Mouse (Mus musculus) lung, postnatal 36 days (tissue): Measurements from ENCODE around the gene Minar1.

Experiments
- DNase-seq: peaks from one replicate; pipeline ENCODE4 v3.0.0; 2022; ENCODE audit warnings: mixed read lengths

Minar1 gene

DNA sequence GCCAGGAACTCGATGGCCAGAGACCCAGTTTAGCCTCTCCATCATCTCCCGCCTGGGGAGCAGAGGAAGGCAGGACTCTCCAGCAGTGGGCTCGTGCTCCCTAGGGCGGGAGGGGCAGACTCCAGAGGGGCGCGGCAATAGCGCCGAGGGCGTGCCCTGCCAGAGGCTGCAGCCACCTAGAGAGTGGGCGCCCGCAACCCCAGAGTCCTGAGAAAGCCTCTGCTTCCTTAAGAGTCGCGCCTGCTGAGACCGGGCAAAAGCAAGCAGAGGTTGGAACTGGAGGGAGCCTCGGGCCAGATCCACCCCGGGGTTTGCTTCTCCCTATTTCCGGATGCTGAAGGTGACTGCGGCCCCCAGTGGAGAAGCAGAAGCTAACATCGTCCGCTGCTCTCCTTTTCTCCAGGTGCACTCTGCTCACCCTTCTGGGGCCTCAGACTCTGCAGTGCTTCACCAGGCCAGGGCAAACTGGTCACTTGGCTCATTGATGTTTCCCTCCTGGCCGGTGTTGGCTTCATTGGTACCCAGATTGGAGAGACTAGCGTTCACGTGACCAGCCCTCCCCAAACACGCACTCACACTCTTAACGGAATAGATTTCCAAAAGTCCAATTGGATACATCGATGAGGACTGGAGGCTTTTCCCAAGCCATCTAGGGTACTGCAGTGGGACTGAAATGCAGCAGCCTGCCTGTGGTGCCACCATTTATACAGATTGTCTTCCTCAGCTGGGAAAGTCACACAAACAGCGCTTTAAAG is at the start of gene Minar1:
TSS of gene Minar1 (minus strand) at position 120 of the 755 bp plus-strand sequence.
- no peak for DNase-seq

DNA sequence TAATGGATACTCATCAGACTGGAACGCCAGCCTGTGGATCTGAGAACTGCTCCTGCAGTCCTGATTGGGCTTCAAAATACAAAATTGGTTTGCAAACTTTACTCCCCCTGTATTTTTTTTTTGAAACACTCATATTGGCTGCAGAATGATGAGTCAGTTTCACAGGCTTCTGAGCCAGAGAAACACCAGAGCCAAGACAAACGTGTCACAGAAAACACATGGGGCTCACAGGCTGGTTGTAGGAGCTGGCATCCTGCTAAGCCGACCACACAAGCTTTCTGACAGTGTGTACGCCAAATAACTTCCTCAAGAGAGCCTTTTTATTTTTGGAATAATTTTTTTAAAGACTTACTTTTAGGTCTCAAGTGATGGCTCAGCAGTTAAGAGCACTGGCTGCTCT is 47.0 kb upstream of the Minar1 start:
- no peak for DNase-seq

DNA sequence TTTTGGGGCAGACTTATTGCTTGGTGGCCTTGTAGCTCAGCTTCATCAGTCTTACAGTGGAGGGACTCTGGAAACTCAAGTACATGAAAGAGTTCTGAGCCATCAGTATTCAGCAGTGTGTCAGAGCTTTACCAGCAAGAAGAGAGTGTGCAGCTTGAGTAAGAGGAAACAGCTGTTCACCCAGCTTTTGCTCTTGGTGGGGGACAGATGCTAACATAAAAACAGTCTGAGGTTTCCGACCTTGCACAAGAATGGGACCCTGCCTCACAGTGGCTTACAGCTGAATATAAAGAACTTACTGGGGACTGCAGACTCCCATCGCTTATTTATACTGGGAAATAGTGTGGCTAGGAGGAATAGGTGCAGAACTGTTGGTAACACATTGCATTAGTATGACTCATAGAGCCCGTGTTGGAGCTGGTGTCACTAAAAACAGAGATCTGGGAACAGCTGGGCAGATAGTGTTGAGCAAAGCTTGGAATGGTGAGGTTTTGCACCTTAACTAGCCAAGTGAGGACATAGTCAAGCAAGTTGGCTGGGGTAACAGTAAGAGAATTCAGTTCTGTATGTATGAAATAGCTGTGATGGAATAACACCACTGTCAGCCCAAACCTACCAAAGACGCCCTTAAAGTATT is 44.5 kb upstream of the Minar1 start:
- DNase-seq = no peak

DNA sequence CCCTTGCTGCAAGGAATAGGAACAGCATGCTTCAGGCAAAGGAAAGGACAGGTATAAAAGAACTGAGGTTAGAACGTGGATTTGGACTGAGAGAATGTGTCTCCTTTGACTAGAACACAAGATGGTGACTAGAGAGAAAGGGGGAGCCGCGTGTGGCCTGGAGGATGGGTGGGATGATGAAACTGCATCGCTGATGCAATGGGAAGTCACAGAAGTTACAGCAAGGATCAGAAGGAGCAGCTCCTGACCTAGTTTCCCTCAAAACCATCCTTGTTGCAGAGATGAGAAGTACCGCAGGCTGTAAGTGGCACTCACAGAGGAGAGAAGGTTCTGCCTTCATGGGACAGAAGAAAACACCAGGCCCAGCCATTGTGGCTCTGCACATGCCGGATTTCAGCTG is 28.0 kb upstream of the Minar1 start:
- no peak for DNase-seq

DNA sequence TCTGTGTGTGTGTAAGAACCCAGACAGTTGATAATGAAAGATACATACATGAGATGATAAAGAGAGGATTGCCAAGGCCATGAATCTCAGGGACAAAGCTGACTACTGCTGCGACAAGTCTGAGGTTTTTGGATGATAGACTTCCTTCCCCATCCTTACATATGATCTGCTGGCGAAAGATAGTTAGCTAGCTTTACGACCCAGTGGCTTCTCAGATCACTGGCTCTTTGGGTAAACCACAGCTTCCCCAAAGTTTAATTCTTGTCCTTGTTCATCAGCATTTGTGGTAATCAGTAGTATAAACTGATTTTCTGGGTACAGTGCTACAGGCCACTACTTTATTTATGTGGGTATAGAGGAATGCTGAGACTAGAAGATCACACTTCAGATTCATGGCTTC is 14.5 kb upstream of the Minar1 start:
- DNase-seq = no peak

DNA sequence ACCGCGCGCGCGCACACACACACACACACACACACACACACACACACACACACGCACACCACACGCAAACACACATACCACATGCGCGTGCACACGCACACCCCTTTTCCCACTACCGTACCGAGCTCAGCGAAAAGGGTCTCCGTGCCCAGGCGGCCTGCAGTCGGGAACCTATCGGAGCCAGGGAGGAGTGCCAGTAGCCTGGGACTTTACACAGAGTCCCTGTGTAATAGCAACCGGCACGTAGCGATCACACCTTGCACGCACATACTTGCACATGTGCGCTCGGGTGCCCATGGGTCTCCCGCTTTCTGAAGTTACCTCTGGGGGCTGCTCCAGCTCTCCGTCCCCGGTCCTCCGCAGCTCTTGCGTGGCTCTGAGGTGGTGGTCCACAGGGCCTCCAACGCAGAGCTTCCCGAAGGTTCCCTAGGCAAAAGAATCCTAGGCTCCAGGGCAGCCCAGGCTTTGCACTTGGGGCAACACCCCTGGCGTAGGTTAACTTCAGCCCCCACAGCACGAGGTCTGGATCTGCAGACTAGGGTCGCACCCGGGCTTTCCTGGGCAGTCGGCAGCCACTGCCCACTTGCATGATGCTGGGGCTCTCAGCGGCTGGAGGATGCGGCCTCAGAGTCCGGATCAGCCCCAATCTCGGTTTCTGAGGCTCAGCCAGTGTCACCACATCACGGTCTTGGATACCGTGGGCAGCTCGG is 474 bp downstream of the Minar1 start:
- DNase-seq = no peak

DNA sequence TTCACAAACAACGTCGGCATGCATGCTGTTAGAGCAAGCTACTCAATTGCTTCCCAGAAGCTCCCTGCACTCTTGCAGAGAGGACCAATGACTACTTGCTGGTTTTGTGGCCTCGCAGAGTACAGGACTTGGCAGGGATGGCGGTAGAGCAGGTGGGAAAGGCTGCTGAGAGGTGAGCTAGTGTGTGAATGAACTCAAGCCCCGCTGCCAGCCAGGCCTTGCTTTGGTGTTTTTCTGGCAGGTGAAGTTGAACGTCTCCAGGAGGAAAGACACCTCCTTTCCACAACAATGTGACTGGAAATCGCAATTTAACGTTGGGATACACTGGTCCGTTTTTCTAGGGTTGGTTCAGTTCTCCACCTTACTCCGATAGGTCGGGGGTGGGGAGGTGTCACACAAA is 1.2 kb downstream of the Minar1 start:
- DNase-seq = no peak

DNA sequence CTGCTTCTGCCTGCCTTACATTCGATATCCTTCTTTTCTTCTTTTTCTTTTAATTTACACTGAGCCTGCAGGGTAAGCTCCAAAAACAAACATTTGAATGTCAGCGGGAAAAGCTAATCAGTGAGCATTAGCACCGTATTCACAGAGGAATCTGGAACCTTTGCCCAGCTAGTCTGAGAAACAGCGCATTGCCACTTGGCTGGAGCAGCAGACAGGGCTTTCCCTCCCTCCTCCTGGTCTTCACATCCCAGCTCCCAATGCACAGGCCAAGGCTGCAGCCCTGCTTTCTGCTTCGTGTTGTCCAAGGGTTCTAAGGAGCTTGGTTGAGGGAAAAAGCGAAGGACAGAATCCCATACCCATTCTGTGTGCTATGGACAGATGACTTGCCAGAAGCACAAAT is 2.6 kb downstream of the Minar1 start:
- no peak for DNase-seq

DNA sequence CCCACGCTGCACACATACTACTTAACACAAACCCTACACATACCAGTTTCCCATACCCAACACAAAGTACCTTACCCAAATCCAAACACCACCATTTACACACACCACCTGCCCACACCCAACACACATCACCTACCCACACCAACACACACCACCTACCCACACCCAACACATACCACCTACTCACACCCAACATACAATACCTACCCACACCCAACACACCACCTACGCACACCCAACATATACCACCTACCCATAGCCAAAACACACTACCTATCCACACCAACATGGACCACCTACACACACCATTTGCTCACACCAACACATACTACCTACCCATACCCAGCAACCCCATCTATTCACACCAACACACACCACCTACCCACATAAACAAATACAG is 6.0 kb downstream of the Minar1 start:
- no peak for DNase-seq

DNA sequence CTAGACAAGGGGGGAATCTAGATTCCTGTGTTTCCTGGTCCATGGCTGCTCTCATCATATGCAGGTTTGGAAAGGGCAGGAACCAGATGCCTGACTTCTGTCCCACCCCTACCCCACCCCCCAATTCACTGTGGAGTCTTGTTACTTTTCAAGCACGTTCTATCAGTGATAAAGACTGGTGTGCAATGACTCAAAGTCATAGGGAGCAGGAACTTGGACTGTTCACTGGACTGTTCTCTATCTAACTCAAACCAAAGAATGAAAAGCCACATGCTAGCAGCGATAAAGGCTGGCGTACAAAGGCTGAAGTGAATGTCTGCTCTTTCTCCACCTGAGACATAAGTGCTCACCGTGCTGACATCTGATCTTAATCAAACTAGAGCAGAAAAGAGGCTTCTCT is 12.3 kb downstream of the Minar1 start:
- no peak for DNase-seq

DNA sequence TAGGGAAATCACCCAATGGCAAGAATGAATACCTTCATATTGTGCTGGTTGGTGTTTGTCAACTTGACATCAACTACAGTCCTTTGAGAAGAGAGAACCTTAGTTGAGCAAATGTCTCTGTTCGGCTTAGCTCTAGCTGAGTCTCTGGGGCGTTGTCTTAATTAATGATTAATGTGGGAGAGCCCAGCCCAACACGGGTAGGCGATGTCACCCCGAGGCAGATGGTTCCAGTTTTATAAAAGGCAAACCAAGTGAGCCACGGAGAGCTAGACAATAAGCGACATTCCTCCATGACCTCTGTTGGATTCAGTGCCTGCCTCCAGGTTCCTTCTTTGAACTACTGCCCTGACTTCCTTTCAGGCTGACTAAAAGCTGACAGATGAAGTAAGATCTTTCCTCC is 15.6 kb downstream of the Minar1 start:
- no peak for DNase-seq

DNA sequence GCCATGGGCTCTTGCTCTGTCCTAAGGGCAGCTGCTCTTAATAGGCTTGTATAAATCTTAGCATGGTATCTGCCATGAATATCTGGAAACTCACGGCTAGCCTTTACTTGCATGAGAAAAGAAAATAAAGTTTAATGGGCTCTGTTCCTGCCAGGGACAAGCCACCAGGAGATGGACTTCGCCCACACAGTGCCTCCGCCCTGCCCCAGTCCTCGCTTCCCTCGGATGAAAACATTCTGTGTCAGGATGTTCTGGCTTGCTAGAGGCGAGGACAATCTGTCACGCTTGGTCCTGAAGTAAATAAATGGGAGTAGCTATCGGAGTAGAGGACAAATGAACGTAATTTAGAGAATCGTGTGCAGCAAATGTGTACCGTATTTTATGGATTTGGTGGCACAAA is 16.7 kb downstream of the Minar1 start:
- no peak for DNase-seq

DNA sequence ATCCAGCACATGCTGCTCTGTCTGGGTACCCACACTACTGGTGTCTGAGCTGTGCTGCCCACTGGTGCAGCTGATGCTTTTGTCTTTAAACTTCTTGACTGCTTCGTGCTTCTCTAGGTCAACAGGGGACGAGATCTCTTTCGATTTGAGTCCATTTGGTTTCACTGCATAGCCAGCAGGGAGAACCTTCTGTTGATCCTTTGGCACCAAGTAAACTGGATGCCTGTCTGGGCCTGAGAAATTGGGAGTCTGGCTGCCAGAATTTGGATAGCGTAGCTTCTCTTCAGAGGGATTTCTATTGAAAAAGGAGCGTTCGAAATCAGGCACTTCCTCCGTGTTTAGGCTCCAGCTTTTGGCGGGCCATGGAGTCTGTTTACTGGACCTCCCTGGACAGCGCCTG is 21.0 kb downstream of the Minar1 start:
- no peak for DNase-seq

DNA sequence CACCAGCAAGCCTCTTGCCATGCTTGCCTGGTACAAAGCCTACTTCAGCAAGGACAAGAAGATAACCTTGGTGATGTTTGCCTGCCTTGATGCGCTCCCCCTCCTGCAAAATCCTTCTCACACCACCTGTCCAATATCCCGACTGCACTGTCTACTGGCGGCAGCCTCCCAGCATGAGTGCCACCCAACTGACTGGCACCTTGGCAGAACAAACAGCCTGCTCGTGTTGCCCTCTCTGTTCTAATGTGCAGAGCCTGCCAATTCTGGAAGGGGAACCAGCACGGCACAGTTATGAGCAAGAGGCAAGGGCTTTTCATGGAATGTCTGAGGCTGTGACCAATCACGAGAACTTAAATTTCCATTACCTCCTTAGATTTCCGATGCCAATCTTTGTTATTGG is 22.2 kb downstream of the Minar1 start:
- no peak for DNase-seq

DNA sequence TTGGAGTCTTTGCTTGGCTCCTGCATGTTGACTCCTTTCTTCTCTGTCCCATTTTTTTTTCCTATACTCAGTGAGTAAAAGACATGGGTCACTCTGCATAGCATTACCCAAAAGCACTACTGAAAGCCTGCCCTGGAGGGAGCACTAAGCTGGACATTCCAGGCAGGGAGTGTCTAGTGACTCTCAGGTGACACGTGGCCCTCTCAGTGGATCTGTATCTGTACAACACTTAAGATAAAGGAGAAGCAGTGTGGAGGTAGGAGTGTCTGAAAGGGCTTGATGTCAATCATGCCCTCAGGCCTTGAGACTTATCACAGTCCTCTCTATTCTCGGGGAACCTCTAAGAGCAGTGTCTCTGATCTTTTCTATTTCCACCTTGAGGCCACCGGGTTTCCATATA is 25.9 kb downstream of the Minar1 start:
- no peak for DNase-seq

DNA sequence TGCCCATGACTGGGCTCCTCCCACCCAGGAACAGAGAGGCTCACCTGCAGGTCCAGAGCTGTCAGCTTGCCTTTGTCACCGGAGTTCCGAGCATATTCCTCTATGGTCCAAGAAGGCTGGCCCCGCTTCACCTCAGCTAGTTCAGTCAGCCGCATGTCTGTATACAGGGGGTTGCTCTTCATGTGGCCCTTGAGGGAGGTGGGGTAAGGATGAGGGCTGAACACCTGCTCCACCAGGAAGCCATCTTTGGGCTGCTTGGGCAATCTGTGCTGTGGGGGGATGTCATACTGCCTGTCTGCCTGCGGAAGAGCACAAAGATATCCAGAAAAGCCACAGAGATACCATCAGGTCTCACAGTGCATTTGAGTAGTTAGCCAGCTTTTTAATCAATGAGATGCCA is 26.5 kb downstream of the Minar1 start:
- DNase-seq = no peak

DNA sequence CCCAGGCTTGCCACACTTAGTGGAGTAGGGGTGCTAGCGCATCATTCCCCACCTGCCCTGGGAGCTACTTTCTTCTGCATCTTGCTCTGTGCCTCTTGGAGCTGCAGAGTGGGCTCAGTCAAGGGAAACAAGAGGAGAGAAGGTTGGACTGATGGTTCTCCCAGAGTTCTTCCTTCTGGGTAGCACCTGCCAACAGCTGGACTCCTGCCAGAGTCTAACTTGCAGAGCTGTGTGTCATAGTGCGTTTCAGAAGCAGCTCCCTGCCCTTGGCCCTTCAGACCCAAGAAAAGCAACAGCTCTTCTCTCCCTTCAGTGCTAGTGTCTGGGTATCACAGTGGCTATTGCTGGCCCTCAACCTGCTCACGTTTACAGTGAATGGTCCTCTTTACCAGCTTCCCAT is 30.5 kb downstream of the Minar1 start:
- no peak for DNase-seq

DNA sequence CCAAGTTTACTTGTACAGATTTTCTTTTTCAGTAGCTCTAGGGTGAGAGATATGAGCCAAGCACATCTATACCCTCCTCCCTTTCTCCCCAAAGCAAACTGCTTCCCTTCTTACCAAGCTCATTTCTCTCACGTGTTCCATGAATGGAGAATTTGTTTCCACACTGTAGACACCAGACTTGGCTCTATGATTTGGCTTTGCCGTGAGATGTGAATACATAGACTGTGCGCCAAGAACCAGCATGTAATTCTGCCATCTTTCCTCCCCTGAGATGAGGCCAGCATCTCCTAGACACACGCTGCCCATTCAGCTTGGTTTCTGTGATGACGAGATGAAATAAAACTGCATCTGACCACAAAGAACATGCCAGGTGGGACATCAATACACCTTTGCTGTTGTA is 44.5 kb downstream of the Minar1 start:
- DNase-seq = no peak

DNA sequence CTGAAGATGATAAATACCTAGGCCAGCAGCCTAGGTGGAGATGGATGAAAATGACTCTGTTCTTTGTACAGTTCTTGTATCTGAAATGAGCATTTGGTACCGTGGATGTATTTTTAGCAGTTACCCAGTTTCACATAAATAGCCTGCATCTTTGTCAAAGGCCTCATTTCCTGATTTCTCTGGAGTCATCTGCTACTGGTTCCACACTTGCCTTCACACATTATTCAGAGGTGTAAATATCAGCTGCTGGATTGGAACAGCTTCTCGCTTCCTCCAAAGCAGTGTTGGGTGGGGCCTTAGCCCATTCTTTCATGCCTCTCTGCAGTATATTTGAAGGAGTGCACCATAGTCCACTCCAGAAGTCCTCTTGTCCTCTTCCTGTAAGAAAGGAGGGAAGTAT is 70.3 kb downstream of the Minar1 start:
- DNase-seq = no peak
